ENCODE assay signal across 30 mouse cellular contexts in the genomic region with DNA sequence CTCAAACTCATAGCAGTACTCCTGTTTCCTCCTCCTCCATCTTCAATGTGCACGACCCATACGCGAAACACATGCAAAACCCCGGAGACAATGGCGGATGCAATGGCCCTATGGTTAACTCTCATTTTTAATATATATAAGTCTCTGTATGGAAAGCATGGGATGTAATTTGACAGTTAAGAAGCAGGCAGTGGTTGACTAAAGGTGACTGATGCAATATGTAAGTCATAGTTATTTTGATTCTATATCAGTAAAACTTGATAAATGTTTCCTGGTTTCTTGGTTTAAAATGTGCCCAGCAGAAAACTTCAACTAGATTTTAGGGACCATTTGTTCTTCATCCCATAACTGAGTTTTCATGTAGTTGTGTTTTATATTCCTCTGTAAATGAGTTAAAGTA.
"Had no signal": no experiment of that assay in that cellular context is flagged by ENCODE, and none has a peak within 500 bp of the region (broad histone marks: within the 10 kb centered on the region; RNA-seq: fewer than 3 reads in every experiment).

No protein-coding gene starts in this region.

- H3K36me3 ChIP-seq: heart, embryonic 12.5 days; heart, embryonic 15.5 days; hindbrain, embryonic 10.5 days; hindbrain, embryonic 12.5 days; hindbrain, embryonic 13.5 days; hindbrain, embryonic 15.5 days; intestine, embryonic 15.5 days; kidney, embryonic 15.5 days had no signal

- H3K9me3 ChIP-seq: heart, embryonic 12.5 days; heart, embryonic 13.5 days; heart, embryonic 15.5 days; hindbrain, embryonic 10.5 days; hindbrain, embryonic 12.5 days; hindbrain, embryonic 13.5 days; hindbrain, embryonic 15.5 days; intestine, embryonic 15.5 days; kidney, embryonic 15.5 days had no signal

- H3K4me1 ChIP-seq: intestine, embryonic 15.5 days; kidney, embryonic 15.5 days had no signal

- H3K9ac ChIP-seq: heart, embryonic 12.5 days; heart, embryonic 13.5 days; heart, embryonic 15.5 days; hindbrain, embryonic 12.5 days; hindbrain, embryonic 13.5 days; hindbrain, embryonic 14.5 days; hindbrain, embryonic 15.5 days; intestine, embryonic 15.5 days; kidney, embryonic 15.5 days had no signal

- H3K27ac ChIP-seq: heart, embryonic 13.5 days; heart, embryonic 15.5 days; hindbrain, embryonic 10.5 days; hindbrain, embryonic 12.5 days; hindbrain, embryonic 13.5 days; hindbrain, embryonic 14.5 days; hindbrain, embryonic 15.5 days; hindbrain, postnatal 0 days; intestine, embryonic 15.5 days; kidney, embryonic 15.5 days; kidney, postnatal 0 days; layer of hippocampus, adult 2 months; left cerebral cortex, adult 2 months had no signal

- DNase-seq: heart, postnatal 10 days; heart, postnatal 14 days; heart, postnatal 36 days; heart, postnatal 4 days; kidney, adult 11 months; kidney, adult 18-20 months; kidney, adult 2 months; kidney, adult 8-10 months; kidney, adult 9 months; kidney, postnatal 10 days; kidney, postnatal 14 days; kidney, postnatal 25 days; kidney, postnatal 36 days; kidney, postnatal 4 days; layer of hippocampus, adult 9-11 months; layer of hippocampus, postnatal 36 days had no signal

- H3K4me3 ChIP-seq: heart, embryonic 12.5 days; heart, embryonic 13.5 days; heart, embryonic 15.5 days; hindbrain, embryonic 10.5 days; hindbrain, embryonic 12.5 days; hindbrain, embryonic 13.5 days; hindbrain, embryonic 15.5 days; intestine, embryonic 15.5 days; kidney, embryonic 15.5 days; layer of hippocampus, adult 2 months; left cerebral cortex, adult 2 months had no signal

- H3K27me3 ChIP-seq: heart, embryonic 12.5 days; heart, embryonic 13.5 days; heart, embryonic 15.5 days; hindbrain, embryonic 12.5 days; hindbrain, embryonic 15.5 days; intestine, embryonic 15.5 days; kidney, embryonic 15.5 days had no signal
